Mouse (Mus musculus) hindbrain, embryonic 16.5 days (tissue): ENCODE data around the gene Usp5. TPM values are rescaled to one million over a fixed set of nuclear protein-coding genes. Genes with fewer than 3 reads are reported as not detected.
A peak's percentile ranks its signal among the peaks of the same experiment; 100 is the strongest.

Experiments used
- ATAC-seq: fragments of 200-750 bp; cut with Nextera tagmentation; 2 replicates; pipeline ENCODE4 v1.8.0; 2017; ENCODE audit warnings: moderate TSS enrichment, moderate library complexity
- H3K27ac ChIP-seq: fragments of 300-500 bp; sonication (generic); 2 replicates; pipeline ENCODE4 v1.5.1; 2014; ENCODE audit warnings: low read depth, mild to moderate bottlenecking, control low read depth, low read length, moderate library complexity
- H3K27me3 ChIP-seq: fragments of 300-500 bp; sonication (generic); replicated peaks from 2 replicates; pipeline ENCODE4 v1.6.1; 2014; ENCODE audit warnings: low read length; ENCODE audit not compliant: control insufficient read depth, insufficient read depth
- H3K36me3 ChIP-seq: fragments of 300-500 bp; sonication (generic); 2 replicates; pipeline ENCODE4 v1.6.1; 2014; ENCODE audit warnings: mild to moderate bottlenecking, low read length, moderate library complexity, mixed read lengths; ENCODE audit not compliant: control insufficient read depth, insufficient read depth
- H3K4me1 ChIP-seq: fragments of 300-500 bp; sonication (generic); 2 replicates; pipeline ENCODE4 v1.6.1; 2014; ENCODE audit warnings: low read depth, low read length; ENCODE audit not compliant: control insufficient read depth, insufficient read depth
- H3K4me2 ChIP-seq: fragments of 300-500 bp; sonication (generic); 2 replicates; pipeline ENCODE4 v1.6.1; 2014; ENCODE audit warnings: mild to moderate bottlenecking, low read length, control low read depth, moderate library complexity
- H3K4me3 ChIP-seq: fragments of 300-500 bp; sonication (generic); 2 replicates; pipeline ENCODE4 v1.5.1; 2014; ENCODE audit warnings: mild to moderate bottlenecking, low read length, control low read depth, moderate library complexity
- H3K9ac ChIP-seq: fragments of 300-500 bp; sonication (generic); 2 replicates; pipeline ENCODE4 v1.6.1; 2014; ENCODE audit warnings: low read depth, mild to moderate bottlenecking, control low read depth, low read length, moderate library complexity
- H3K9me3 ChIP-seq: fragments of 300-500 bp; sonication (generic); 2 replicates; pipeline ENCODE4 v1.6.1; 2014; ENCODE audit warnings: mild to moderate bottlenecking, low read length, moderate library complexity; ENCODE audit not compliant: control insufficient read depth
- WGBS: fragments of 180-500 bp; shearing (Covaris S2); extraction: QIAGEN DNeasy Blood & Tissue Kit; methylation state at CpG from one replicate; pipeline ENCODE4 v1.1.7; 2014; 5-methylcytosine and 5-hydroxymethylcytosine counted together
- polyA plus RNA-seq: library from polyadenylated mRNA; unstranded; fragments of >200 nt; fragmentation: Nextera tagmentation; extraction: Ambion mirVana; gene quantifications from 2 replicates; pipeline ENCODE4 v1.2.1, GENCODE M21; 2015

The Usp5 gene
- polyA plus RNA-seq, 1 experiment from 2014 or later, result 220 TPM

DNA sequence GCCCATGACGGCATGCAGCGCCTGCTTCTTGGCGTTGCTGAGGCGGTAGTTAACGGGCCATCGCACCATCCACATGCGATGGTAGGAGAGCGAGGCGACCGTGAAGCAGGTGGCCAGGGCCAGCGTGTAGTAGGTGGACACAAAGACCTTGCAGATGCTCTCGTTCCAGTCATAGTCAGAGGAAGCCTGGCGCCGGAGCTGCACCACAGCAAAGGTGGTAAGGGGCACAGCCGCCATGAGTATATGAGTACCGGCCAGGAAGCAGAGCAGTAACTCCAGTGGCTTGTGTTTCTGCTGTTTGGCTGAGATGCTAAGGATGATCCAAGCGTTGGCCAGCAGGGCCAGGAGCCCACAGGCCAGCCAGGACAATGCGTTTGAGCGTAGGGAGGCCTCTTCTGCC lies 32.0 kb upstream of the Usp5 start:
- 72% methylated on average over 19 of the region's 19 CpGs for WGBS
- peaks cover 53% of the 10 kb centered on the region for H3K4me1 ChIP-seq
- peak overlapping the region; percentile 69 for H3K4me2 ChIP-seq
- H3K27me3 ChIP-seq, result no peaks in the 10 kb centered on the region
- H3K4me3 ChIP-seq, result peak overlapping the region; percentile 74; the same call in 1 of the 2 replicates
- no peaks in the 10 kb centered on the region for H3K9me3 ChIP-seq
- peak overlapping the region; percentile 3 for H3K9ac ChIP-seq
- H3K27ac ChIP-seq, result peak overlapping the region; percentile 98; the same call in 1 of the 2 replicates
- no peak for ATAC-seq
- H3K36me3 ChIP-seq, result no peaks in the 10 kb centered on the region

DNA sequence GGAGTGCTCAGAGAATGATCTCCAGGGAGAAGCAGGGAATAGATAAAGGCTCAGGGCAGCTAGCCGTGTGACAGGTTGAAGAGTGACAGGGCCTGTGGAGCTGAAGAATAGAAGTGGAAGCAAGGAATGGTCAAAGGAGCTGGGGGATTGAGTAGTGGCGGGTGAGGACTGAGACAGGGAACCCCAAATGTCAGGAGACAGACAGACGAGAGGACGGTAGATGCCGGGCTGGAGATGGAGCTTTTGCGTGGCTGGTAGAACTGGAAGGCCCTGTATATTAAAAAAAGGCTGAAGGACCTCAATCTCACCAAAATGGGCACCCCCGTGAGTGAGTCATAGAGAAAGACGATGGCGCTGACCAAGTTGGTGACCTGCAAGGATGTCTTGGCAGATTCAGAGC lies 31.2 kb upstream of the Usp5 start:
- WGBS, result 73% methylated on average over 9 of the region's 9 CpGs
- Histone ChIP-seq H3K4me1 (peaks cover 57% of the 10 kb centered on the region), H3K9ac (peak overlapping the region; percentile 20), H3K36me3 (no peaks in the 10 kb centered on the region), H3K27me3 (no peaks in the 10 kb centered on the region), H3K9me3 (no peaks in the 10 kb centered on the region), H3K27ac (peak overlapping the region; percentile 67; the same call in 1 of the 2 replicates), H3K4me3 (no peak overlapping the region), H3K4me2 (peak overlapping the region; percentile 43)
- ATAC-seq, result no peak

DNA sequence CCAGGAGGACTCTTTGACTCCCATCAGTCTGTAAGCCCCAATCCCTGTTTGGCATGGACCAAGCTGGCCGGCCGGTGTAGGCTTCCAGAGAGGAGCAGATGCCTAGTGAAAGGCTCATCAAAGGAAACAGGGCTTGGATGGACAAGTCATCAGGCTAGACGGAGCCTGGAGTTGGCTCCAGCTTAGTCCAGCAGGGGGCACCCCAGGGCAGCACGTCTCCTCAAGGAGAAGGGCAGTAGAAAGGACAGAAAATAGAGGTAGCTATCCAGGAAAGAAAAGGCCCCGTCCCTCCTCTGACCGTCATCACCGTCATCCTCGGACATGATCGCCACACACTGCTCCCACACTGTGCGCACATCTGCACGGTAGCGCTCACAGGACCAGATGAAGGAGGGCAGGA lies 30.4 kb upstream of the Usp5 start:
- peak overlapping the region; percentile 67 for H3K27ac ChIP-seq
- no peaks in the 10 kb centered on the region for H3K27me3 ChIP-seq
- H3K9ac ChIP-seq, result peak overlapping the region; percentile 59
- peak overlapping the region; percentile 43 for H3K4me2 ChIP-seq
- peak overlapping the region; percentile 13; the same call in 1 of the 2 replicates for H3K4me3 ChIP-seq
- WGBS, result 9% methylated on average over 12 of the region's 12 CpGs
- ATAC-seq, result no peak
- peaks cover 50% of the 10 kb centered on the region for H3K4me1 ChIP-seq
- no peaks in the 10 kb centered on the region for H3K36me3 ChIP-seq
- H3K9me3 ChIP-seq, result no peaks in the 10 kb centered on the region

DNA sequence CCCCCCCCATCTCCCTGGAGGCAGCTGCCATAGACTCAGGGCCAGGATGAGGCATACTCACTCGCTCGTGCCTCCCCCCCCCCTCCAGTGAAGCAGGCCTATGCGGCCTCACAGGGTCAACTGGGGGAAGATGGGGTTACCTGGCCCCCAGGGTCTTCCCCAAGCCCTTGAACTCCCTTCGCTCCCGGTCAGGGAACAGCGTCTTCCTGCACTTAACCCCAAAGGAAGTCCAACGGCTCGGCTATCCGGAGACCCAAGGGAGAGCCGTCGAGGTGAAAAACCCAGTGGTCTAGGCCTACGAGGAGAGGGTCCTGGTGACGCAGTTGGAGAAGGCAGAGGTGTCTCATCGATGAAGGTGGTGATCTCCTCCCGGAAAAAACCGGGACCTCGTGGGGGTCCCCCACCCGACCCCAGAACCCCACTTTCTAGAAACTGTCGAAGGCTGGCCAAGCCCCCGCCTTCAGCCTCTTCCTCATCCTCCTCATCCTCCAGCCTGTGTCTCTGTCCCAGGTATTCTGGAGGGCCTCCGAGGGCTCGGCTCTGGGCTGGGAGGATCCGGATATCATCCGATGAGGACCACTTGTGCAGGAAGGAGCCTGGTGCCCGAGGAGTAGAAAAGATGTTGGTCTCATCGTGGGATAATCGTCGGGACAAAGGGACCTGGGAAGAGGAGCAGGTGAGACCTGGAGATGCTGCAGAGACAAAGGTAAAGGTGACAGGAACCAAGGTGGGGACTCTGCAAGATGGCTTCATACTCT lies 29.5 kb upstream of the Usp5 start:
- ATAC-seq, result no peak
- WGBS, result 79% methylated on average over 28 of the region's 28 CpGs
- Histone ChIP-seq H3K4me2 (peak overlapping the region; percentile 1; the same call in 1 of the 2 replicates), H3K9me3 (no peaks in the 10 kb centered on the region), H3K4me3 (no peak overlapping the region), H3K9ac (no peak overlapping the region), H3K27ac (no peak overlapping the region), H3K4me1 (peaks cover 44% of the 10 kb centered on the region), H3K36me3 (no peaks in the 10 kb centered on the region), H3K27me3 (no peaks in the 10 kb centered on the region)

DNA sequence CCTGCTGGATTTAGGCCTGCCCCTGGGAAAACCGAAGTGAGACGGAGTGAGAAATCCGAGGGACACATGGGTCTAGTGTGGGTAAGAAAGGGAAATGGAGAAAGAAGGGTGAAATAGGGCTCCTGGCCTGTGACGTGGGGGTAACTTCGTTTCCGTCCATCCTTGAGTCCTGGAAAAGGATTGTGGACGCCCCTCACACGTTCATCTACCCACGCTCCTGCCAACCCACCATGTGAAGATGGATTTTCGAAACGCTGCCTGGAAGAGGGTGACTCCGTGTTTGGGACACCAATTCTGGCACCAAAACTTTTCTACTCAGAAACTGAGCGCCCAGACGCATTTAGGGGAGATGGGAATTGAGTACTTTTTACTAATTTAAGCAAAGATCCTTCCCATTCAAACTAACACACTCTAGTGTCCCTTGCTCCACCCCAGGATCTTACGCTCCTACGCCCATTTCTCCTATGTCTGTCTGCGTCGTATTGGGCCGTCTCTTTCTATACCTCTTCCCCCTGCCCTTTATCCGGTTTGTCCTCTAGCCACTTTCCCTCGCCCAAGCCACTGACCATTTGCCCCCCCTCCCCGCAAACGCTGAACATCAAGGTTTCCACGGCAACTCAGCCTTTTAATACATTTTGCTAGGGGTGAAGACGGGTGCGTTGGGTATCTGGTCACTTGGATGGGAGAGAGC lies 28.7 kb upstream of the Usp5 start:
- Histone ChIP-seq H3K4me2 (peak overlapping the region; percentile 76), H3K9me3 (no peaks in the 10 kb centered on the region), H3K4me3 (peak overlapping the region; percentile 73), H3K27me3 (no peaks in the 10 kb centered on the region), H3K27ac (peak overlapping the region; percentile 98), H3K9ac (peak overlapping the region; percentile 96), H3K36me3 (no peaks in the 10 kb centered on the region), H3K4me1 (peaks cover 44% of the 10 kb centered on the region)
- no peak for ATAC-seq
- WGBS, result 21% methylated on average over 26 of the region's 26 CpGs

DNA sequence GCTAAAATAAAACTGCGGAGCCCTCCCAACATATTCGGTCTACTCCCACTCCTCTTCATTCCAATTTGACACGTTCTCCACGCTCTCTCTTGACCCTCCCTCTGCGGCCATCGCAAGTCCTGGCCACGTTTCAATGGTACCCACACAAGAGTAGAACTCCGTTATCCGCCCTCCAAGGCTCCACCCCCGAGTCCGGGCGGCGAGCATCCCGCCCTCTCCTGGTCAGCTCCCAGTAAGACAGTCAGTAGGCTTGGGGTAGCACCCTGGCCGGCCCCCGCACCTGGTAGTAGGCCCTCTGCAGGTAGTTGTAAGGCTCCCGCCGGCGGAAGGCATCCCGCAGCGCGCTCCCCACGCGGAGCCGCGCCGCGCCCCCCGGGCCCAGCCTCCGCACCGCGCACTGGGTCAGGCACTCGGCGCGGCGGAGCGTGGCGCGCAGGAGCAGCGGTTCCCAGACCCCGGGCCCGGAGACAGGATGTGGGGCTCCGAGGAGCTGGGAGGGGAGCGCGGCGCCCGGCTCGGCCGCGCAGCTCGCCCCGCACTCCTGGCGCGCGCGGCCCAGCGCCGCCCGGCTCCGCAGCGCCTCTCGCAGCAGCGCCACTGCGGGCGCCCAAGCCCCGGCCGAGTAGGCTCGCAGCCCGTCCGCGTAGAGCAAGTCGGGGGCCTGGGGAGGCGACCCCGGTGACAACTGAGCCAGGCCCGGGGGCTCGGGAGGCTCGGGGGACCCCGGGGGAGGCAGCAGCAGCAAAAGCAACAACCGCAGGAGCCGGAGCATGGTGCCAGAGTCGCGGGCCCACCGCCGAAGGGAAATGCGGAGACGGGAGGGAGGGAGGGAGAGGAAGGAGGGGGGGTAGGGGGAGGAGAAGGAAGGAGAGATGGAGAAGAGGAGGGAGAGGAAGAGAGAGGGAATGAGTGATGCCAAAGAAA lies 27.9 kb upstream of the Usp5 start, which contains the start of gene P3h3:
TSS of gene P3h3 (minus strand) at position 837 of the 924 bp plus-strand sequence.
- H3K9ac ChIP-seq, result peak within 1 kb of the TSS; percentile 96
- H3K36me3 ChIP-seq, result no peaks in the 10 kb centered on the region
- H3K4me1 ChIP-seq, result peaks cover 38% of the 10 kb centered on the region
- no peaks in the 10 kb centered on the region for H3K27me3 ChIP-seq
- peak within 1 kb of the TSS; percentile 98 for H3K27ac ChIP-seq
- H3K4me2 ChIP-seq, result peak within 1 kb of the TSS; percentile 76
- H3K4me3 ChIP-seq, result peak within 1 kb of the TSS; percentile 73
- no peaks in the 10 kb centered on the region for H3K9me3 ChIP-seq
- WGBS, result under 1% methylated on average over 83 of the region's 86 CpGs
- ATAC-seq, result peak; percentile 89

DNA sequence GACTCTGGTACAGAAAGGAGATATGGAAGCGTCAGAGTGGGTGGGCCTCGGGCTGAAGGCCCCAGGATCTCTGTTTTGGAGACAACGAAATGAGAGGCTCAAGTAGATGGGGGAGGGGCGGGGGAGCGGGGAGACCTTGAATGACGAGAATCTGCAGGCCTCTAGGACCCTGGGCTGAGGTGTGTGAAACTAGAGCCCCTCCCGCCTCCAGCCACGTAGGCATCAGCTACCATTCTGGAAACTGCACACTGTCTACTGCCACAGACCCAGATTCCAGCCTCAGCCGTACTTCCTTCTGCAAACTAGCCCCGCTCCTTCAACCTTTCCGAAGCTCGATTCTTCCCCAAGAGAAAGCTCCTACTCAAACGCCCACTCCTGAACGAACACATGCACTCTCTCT lies 27.0 kb upstream of the Usp5 start:
- H3K27ac ChIP-seq, result peak overlapping the region; percentile 98
- H3K4me2 ChIP-seq, result peak overlapping the region; percentile 76
- peak overlapping the region; percentile 96 for H3K9ac ChIP-seq
- no peaks in the 10 kb centered on the region for H3K27me3 ChIP-seq
- no peaks in the 10 kb centered on the region for H3K36me3 ChIP-seq
- H3K9me3 ChIP-seq, result no peaks in the 10 kb centered on the region
- peak; percentile 79 for ATAC-seq
- peak overlapping the region; percentile 73 for H3K4me3 ChIP-seq
- 9% methylated on average over 14 of the region's 14 CpGs for WGBS
- peaks cover 31% of the 10 kb centered on the region for H3K4me1 ChIP-seq

DNA sequence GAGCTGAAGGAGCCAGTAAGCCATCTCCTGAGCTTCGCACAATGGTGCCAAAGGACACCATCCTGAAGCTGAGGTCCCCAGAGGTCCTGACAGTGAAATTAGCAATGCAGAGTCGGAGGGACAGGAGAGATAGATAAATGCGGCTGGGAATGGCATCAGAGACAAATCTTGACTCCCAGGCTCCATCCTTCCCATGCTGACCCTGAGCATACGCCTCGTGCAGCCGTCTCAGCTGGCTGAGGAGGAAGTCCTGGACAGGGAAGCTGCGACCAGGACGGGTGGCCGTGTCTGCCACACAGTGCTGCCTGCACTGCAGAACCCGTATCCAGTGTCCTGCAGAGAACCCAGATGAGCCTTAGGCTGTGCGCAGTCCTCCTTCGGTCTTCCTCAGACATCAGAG lies 25.4 kb upstream of the Usp5 start:
- no peaks in the 10 kb centered on the region for H3K27me3 ChIP-seq
- no peak overlapping the region for H3K4me3 ChIP-seq
- H3K4me1 ChIP-seq, result peaks cover 20% of the 10 kb centered on the region
- H3K36me3 ChIP-seq, result no peaks in the 10 kb centered on the region
- no peak overlapping the region for H3K4me2 ChIP-seq
- no peak for ATAC-seq
- 70% methylated on average over 12 of the region's 12 CpGs for WGBS
- H3K9ac ChIP-seq, result no peak overlapping the region
- no peak overlapping the region for H3K27ac ChIP-seq
- H3K9me3 ChIP-seq, result no peaks in the 10 kb centered on the region
